Mouse (Mus musculus): ENCODE measurements around the gene Tmem184b.
A peak's percentile ranks its signal among the peaks of the same experiment; 100 is the strongest.

Tmem184b gene

GRCm38 (mm10) chr15:79338978-79339377 lies 64.4 kb downstream of the Tmem184b start:
- DNase-seq (ENCODE audit: low read depth), result no peak

DNA sequence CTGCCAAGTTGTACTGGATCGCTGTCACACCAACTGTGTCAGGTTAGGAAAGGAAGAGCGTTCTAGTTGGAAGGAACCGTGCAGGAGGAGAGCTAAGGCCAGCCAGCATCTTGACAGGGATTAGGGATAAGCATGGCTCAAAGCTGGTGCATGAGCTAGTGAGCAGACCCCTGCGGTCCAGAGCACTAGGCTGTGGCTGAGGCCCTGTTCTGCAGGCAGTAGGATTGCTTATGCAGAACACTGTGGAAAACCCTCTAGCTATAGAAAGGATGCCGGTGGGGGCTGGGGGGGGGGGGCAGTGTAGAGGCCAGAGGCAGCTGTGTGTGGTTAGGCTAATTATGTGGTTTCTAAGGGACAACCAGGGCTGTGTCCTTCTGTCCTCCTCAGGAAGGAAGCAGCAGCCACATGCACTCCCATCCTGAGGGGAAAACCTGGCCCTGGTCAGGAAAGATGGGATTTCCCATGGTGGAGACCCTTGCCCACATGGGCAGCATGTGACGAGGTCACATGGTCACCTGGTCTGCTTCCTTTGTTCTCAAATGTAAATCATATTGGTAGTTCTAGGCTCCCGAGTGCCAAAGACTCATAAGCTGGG lies 68.2 kb downstream of the Tmem184b start:
- DNase-seq (ENCODE audit: low read depth), result no peak

- DNase-seq (ENCODE audit: low read depth), result no peak
Measured at GRCm38 (mm10) chr15:79333409-79333808, 70.0 kb downstream of the Tmem184b start.

DNA sequence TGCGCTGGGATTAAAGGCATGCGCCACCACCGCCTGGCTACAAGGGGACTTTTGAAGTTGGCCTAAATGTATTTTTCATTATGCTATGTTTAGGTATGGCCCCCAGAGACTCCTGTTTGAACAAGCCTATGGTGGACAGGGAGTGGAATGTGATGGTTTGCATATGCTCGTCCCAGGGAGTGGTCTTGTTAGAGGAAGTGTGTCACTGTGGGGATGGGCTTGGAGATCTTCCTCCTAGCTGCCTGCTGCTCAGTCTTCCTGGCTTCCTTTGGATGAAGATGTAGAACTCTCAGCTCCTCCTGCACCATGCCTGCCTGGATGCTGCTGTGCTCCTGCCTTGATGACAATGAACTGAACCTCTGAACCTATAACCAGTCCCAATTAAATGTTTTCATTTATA lies 72.8 kb downstream of the Tmem184b start:
- DNase-seq (ENCODE audit: low read depth), result no peak

DNA sequence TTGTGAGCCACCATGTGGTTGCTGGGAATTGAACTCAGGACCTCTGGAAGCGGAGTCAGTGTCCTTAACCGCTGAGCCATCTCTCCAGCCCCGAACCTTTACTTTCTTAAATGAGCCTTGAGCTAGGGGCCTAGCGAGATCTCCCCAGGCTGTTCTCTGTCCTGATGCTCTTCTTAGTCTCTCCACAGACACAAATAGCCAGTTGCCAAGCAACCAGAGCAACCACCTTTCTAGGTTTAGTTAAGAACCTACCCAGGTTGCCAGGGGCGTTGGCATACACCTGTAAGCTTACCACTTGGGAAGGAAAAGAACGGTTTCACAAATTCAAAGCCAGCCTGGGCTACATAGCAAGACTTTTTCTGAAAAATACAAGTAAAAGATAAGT lies 73.4 kb downstream of the Tmem184b start:
- peak; percentile 58 for DNase-seq (ENCODE audit: low read depth)

DNA sequence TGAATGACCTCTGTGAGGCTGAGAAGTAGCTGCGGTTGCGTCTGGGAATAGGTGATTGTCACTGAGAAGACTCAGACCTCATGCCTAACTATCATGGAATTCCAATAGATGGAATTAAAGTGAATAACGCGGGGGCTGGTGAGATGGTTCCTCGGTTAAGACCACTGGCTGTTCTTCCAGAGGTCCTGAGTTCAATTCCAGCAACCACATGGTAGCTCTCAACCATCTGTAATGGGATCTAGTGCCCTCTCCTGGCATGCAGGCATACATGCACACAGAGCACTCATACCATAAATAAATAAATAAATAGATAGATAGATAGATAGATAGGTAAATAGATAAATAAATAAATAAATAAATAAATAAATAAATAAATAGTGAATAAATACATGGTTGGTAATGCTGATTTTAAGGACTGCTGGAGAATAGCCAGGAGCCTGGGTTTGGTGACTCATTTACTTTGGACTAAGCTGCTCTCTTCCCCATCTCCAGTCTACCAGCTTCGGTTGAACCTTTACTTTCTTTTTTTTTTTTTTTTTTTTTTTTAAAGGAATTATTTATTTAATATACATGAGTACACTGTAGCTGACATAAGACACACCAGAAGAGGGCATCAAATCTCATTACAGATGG lies 73.9 kb downstream of the Tmem184b start:
- no peak for DNase-seq (ENCODE audit: low read depth)

GRCm38 (mm10) chr15:79328939-79329275 lies 74.5 kb downstream of the Tmem184b start:
- peak; percentile 68 for DNase-seq (ENCODE audit: low read depth)

GRCm38 (mm10) chr15:79328058-79328938 lies 75.1 kb downstream of the Tmem184b start, which contains the start of gene Pla2g6:
TSS of gene Pla2g6 (minus strand) at chr15:79328390.
- peak; percentile 95 for DNase-seq (ENCODE audit: low read depth)

- DNase-seq (ENCODE audit: low read depth), result peak; percentile 61
Measured at GRCm38 (mm10) chr15:79326971-79327961, 76.1 kb downstream of the Tmem184b start.

DNA sequence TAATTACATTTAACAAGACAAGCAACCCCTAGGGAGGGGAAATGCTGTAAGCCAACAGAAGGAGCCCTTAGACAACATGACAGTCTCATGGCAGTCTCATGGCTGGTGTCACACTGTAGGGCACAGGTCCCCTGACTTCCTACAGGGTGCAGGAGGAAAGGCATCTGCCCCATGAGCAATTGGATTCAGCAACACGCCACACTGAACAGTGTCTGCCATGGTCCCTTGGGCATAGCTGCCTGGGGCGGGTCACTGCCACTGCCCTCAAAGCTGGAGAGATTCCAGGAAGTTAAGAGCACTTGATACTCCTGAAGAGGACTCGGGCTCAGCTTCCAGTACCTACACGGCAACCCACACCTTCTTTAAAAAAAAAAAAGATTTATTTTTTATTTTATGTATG lies 77.1 kb downstream of the Tmem184b start:
- DNase-seq (ENCODE audit: low read depth), result peak; percentile 15

DNA sequence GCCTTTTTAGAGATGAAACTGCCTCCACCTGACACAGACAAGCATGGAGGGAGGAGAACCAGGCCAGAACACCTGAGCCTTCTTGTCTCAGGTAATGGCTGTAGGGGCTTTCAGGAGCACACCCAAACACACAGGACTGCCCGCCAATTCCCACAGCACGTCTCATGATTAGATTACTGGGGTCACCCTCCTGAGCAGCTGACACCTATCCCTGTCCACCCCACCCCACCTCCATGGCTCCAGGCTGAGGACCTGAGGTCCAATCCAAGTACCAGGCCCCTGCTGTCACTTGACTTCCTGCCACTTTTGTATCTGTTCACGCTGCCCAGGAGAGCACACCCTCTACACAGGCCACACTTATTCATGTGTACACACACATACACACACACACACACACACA lies 77.6 kb downstream of the Tmem184b start:
- no peak for DNase-seq (ENCODE audit: low read depth)

GRCm38 (mm10) chr15:79324373-79324772 lies 79.0 kb downstream of the Tmem184b start:
- DNase-seq (ENCODE audit: low read depth), result peak; percentile 16

DNA sequence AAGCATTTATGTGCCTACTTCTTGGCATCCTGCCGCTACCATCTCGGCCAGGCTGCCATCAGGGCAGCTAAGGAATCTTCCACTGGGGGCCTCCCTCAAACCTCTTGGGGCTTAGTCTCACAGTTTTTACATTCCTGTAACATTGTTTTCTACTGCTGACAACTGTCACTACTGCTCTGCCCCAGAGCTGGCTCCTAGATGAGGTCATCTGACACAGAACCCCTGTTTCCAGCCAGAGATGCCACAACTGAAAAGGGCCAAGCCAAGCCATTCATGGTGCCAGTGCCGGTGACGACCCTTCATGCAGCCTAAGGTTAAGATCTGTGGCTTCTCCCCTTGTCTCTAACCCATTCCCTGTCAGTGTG lies 79.6 kb downstream of the Tmem184b start:
- no peak for DNase-seq (ENCODE audit: low read depth)

- DNase-seq (ENCODE audit: low read depth), result peak; percentile 71
Measured at GRCm38 (mm10) chr15:79322991-79323790, 80.2 kb downstream of the Tmem184b start.

GRCm38 (mm10) chr15:79322281-79322990 lies 80.9 kb downstream of the Tmem184b start:
- peak; percentile 64 for DNase-seq (ENCODE audit: low read depth)

DNA sequence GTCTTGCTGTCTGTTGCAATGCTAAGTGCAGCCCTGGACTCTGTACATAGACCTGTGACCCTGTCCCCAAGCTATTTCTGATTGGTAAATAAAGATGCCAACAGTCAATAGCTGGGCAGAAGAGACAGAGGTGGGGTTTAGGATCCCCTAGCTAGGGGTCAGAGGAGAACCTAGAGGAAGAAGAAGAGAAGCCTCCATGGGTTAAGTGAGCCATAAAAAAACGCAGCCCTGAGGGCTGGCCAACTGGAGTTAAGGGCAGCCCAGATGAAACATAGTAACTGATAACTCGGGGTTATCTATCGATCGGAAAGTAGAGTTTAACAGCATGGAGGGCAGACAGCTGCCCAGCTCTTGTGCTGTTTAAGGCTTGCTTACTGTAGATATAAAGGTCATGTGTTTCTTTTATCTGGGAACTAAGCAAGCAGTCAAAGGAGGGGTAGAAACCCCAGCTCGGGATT lies 81.6 kb downstream of the Tmem184b start:
- DNase-seq (ENCODE audit: low read depth), result no peak

DNA sequence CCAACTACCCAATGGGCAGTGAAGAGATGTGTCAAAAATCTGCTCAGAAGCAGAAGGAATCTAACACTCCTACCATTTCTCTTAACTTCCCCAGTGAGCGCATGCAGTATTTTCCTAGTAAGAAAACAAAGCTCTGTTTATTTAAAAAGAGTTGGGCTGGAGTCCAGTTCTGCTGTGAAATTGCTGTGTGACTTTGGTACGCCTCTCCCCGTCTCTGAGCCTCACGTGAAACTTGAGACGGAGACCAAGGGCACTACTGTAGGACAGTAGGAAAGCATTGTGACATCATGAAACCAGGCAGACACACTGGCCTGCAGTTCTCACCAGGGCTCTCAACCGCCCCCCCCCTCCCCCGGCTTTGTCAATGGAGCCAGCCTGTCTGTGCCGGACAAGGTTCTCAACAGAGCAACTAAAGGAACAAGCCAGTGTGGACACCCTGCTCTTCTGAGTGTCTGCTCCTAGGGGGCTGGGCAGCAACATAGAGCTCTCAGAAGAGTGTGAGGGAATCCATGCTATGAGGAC lies 89.5 kb downstream of the Tmem184b start:
- DNase-seq (ENCODE audit: low read depth), result no peak

Data from naive thymus-derived CD4-positive, alpha-beta T cell, adult 2 months (primary cell).